Mouse (Mus musculus) heart, adult 2 months (tissue): Measurements from ENCODE around the gene Tent4b. TPM values are rescaled to one million over a fixed set of nuclear protein-coding genes. Genes with fewer than 3 reads are reported as not detected.

ENCODE experiments used
- DNase-seq, 2 experiments: peaks; one replicate each; pipeline ENCODE4 v3.0.0; 2021
- H3K27ac ChIP-seq: fragments of 200-600 bp; 2 replicates; pipeline ENCODE4 v1.8.1; 2022
- H3K27me3 ChIP-seq: fragments of 200-500 bp; 2 replicates; pipeline ENCODE4 v1.6.1; 2012; ENCODE audit warnings: mild to moderate bottlenecking, low read length, inconsistent platforms, mixed read lengths; ENCODE audit not compliant: control insufficient read depth, insufficient read depth
- H3K36me3 ChIP-seq: fragments of 200-500 bp; 2 replicates; pipeline ENCODE4 v1.6.1; 2012; ENCODE audit warnings: low read length, inconsistent platforms; ENCODE audit not compliant: control insufficient read depth, insufficient read depth
- H3K4me1 ChIP-seq: fragments of 200-500 bp; 2 replicates; pipeline ENCODE4 v1.6.1; 2011; ENCODE audit warnings: low read length; ENCODE audit not compliant: control insufficient read depth, insufficient read depth
- H3K4me3 ChIP-seq: fragments of 200-600 bp; 2 replicates; pipeline ENCODE4 v1.8.1; 2022
- H3K79me2 ChIP-seq: fragments of 200-500 bp; replicated peaks from 2 replicates; pipeline ENCODE4 v1.6.1; 2012; ENCODE audit warnings: mild to moderate bottlenecking, inconsistent platforms, low read length, moderate library complexity, mixed read lengths; ENCODE audit not compliant: control insufficient read depth, insufficient read depth
- H3K9ac ChIP-seq: fragments of 200-500 bp; 2 replicates; pipeline ENCODE4 v1.6.1; 2012; ENCODE audit warnings: low read depth, mild to moderate bottlenecking, control low read depth, inconsistent platforms, low read length, mixed read lengths
- CTCF ChIP-seq: fragments of 200-600 bp; IDR thresholded peaks from 2 replicates; pipeline ENCODE4 v1.8.1; 2022; ENCODE audit warnings: antibody characterized with exemption, mild to moderate bottlenecking, moderate library complexity
- EP300 ChIP-seq: fragments of 200-500 bp; IDR thresholded peaks from 2 replicates; pipeline ENCODE4 v1.6.1; 2011; ENCODE audit warnings: low read depth, low read length, control low read depth; ENCODE audit not compliant: insufficient read depth
- POLR2A ChIP-seq: fragments of 200-500 bp; IDR thresholded peaks from 2 replicates; pipeline ENCODE4 v1.6.1; 2011; ENCODE audit warnings: mild to moderate bottlenecking, low read depth, low read length, control low read depth; ENCODE audit not compliant: insufficient read depth
- WGBS: fragments of 180-500 bp; shearing (Covaris S2); methylation state at CpG from one replicate; pipeline ENCODE4 v1.1.7; 2018; 5-methylcytosine and 5-hydroxymethylcytosine counted together
- intact Hi-C: fragments of 180-260 bp; cut with DNase I; formaldehyde crosslinking; loops from one replicate; pipeline ENCODE4 v1.15.1; 2025
- polyA plus RNA-seq: library from polyadenylated mRNA; depleted of rRNA; stranded (reverse); fragments of >200 nt; gene quantifications from 2 replicates; pipeline ENCODE4 v1.2.3, GENCODE M21; 2012
- total RNA-seq, 2 experiments: library from RNA; stranded (reverse); gene quantifications; 2 replicates each; pipeline ENCODE4 v1.2.3; 2021

The Tent4b gene
- total and polyA plus RNA-seq, 3 experiments: 14.3 to 19.2 (median 18.8) TPM

- WGBS: 44% methylated on average over 4 of the region's 4 CpGs
- Histone ChIP-seq H3K79me2 (peaks cover 8% of the 10 kb centered on the region), H3K4me1 (no peaks in the 10 kb centered on the region; the same call in none of the 2 replicates), H3K4me3 (no peak overlapping the region), H3K9ac (no peak overlapping the region), H3K27ac (no peak overlapping the region), H3K36me3 (peaks cover 2% of the 10 kb centered on the region; the same call in 1 of the 2 replicates), H3K27me3 (no peaks in the 10 kb centered on the region)
- no peak for DNase-seq
- TF ChIP-seq CTCF (no peak), EP300 (no peak), POLR2A (no peak)
- intact Hi-C loops: no loop called here
These were observed 22.3 kb downstream of the Tent4b start for GRCm38 (mm10) chr8:88221353-88221752.

- H3K4me1 ChIP-seq: peaks cover 13% of the 10 kb centered on the region
- H3K79me2 ChIP-seq: peaks cover 7% of the 10 kb centered on the region
- no peak overlapping the region for H3K9ac ChIP-seq
- no peak for TF ChIP-seq CTCF
- TF ChIP-seq EP300: no peak
- no peak for TF ChIP-seq POLR2A
- H3K36me3 ChIP-seq: peaks cover 7% of the 10 kb centered on the region
- no peak overlapping the region for H3K27ac ChIP-seq
- 80% methylated on average over 5 of the region's 5 CpGs for WGBS
- DNase-seq: no peak
- intact Hi-C loops: no loop called here
- no peaks in the 10 kb centered on the region for H3K27me3 ChIP-seq
- H3K4me3 ChIP-seq: no peak overlapping the region
These were observed 26.3 kb downstream of the Tent4b start for GRCm38 (mm10) chr8:88225358-88225757.

GRCm38 (mm10) chr8:88227851-88228250 is 28.8 kb downstream of the Tent4b start:
- Histone ChIP-seq H3K27me3 (no peaks in the 10 kb centered on the region), H3K4me1 (peaks cover 13% of the 10 kb centered on the region), H3K27ac (no peak overlapping the region; the same call in 1 of the 2 replicates), H3K36me3 (peaks cover 6% of the 10 kb centered on the region), H3K4me3 (no peak overlapping the region), H3K9ac (no peak overlapping the region), H3K79me2 (peaks cover 7% of the 10 kb centered on the region)
- DNase-seq: peak in 1 of 2 experiments; percentile 10
- intact Hi-C loops: no loop called here
- no peak for TF ChIP-seq CTCF
- no peak for TF ChIP-seq EP300
- TF ChIP-seq POLR2A: no peak
- 49% methylated on average over 6 of the region's 6 CpGs for WGBS

- DNase-seq: no peak
- Histone ChIP-seq H3K9ac (no peak overlapping the region), H3K4me3 (no peak overlapping the region), H3K27me3 (no peaks in the 10 kb centered on the region), H3K36me3 (peaks cover 6% of the 10 kb centered on the region), H3K79me2 (peaks cover 7% of the 10 kb centered on the region), H3K27ac (no peak overlapping the region; the same call in 1 of the 2 replicates), H3K4me1 (peaks cover 13% of the 10 kb centered on the region)
- intact Hi-C loops: no loop called here
- WGBS: 24% methylated on average over 1 of the region's 1 CpGs
- TF ChIP-seq EP300: no peak
- TF ChIP-seq CTCF: no peak
- TF ChIP-seq POLR2A: no peak
These were observed 29.3 kb downstream of the Tent4b start for GRCm38 (mm10) chr8:88228286-88228685.

GRCm38 (mm10) chr8:88228800-88229199 is 29.8 kb downstream of the Tent4b start:
- peaks cover 13% of the 10 kb centered on the region for H3K4me1 ChIP-seq
- no peak for DNase-seq
- TF ChIP-seq CTCF: 0 out of 2 replicates have a peak, but pooled peaks have one; percentile 8
- TF ChIP-seq POLR2A: no peak
- TF ChIP-seq EP300: no peak
- H3K4me3 ChIP-seq: no peak overlapping the region
- no peak overlapping the region; the same call in 1 of the 2 replicates for H3K27ac ChIP-seq
- WGBS: 9% methylated on average over 1 of the region's 1 CpGs
- H3K36me3 ChIP-seq: peaks cover 6% of the 10 kb centered on the region
- intact Hi-C loops: no loop called here
- H3K27me3 ChIP-seq: no peaks in the 10 kb centered on the region
- H3K9ac ChIP-seq: no peak overlapping the region
- H3K79me2 ChIP-seq: peaks cover 7% of the 10 kb centered on the region

GRCm38 (mm10) chr8:88236666-88237065 is 37.7 kb downstream of the Tent4b start:
- Histone ChIP-seq H3K4me3 (no peak overlapping the region), H3K27me3 (no peaks in the 10 kb centered on the region), H3K9ac (no peak overlapping the region), H3K36me3 (peaks cover 3% of the 10 kb centered on the region), H3K79me2 (peaks cover 8% of the 10 kb centered on the region), H3K4me1 (peaks cover 6% of the 10 kb centered on the region), H3K27ac (no peak overlapping the region)
- 80% methylated on average over 2 of the region's 2 CpGs for WGBS
- no peak for TF ChIP-seq CTCF
- no peak for TF ChIP-seq EP300
- no peak for TF ChIP-seq POLR2A
- no peak for DNase-seq
- intact Hi-C loops: no loop called here
